Mouse (Mus musculus) kidney, adult 2 months (tissue): ENCODE data around the gene Cd47.

Source experiments
- CTCF ChIP-seq: fragments of 200-500 bp; conservative IDR thresholded peaks from 2 replicates; pipeline ENCODE4 v1.5.1; 2011; ENCODE audit warnings: low read depth, mild to moderate bottlenecking, control low read depth, low read length, moderate library complexity, mixed read lengths; ENCODE audit not compliant: insufficient read depth, insufficient read length
- POLR2A ChIP-seq: fragments of 200-500 bp; IDR thresholded peaks from one replicate; pipeline ENCODE4 v1.6.1; 2011; ENCODE audit warnings: low read depth, low read length, control low read depth

- TF ChIP-seq CTCF: no peak
- no peak for TF ChIP-seq POLR2A
Measured at GRCm38 (mm10) chr16:49773068-49773467, 27.3 kb upstream of the Cd47 start.
